Mouse (Mus musculus) MEL (cell line): ENCODE results near the gene Slit2. TPM values are rescaled to one million over a fixed set of nuclear protein-coding genes. Genes with fewer than 3 reads are reported as not detected.

ENCODE experiments used
- DNase-seq: peaks from one replicate; pipeline ENCODE4 v3.0.0; 2011; ENCODE audit warnings: low read depth, low spot score
- H3K27ac ChIP-seq: 2 replicates; pipeline ENCODE4 v1.5.1; 2012; ENCODE audit warnings: low read depth, mild to moderate bottlenecking, control low read depth, low read length, moderate library complexity; ENCODE audit not compliant: control insufficient read depth
- H3K27me3 ChIP-seq, 2 experiments: fragments of 150-350 bp in 1 of 2; sonication (generic) in 1 of 2; 2 replicates each; pipeline ENCODE4 v1.6.1; 2012; ENCODE audit warnings: low read length in 2 of 2, mild to moderate bottlenecking in 2 of 2, improper control_type of control experiment in 1 of 2, moderate library complexity in 1 of 2; ENCODE audit not compliant: insufficient read depth in 2 of 2, control insufficient read depth in 1 of 2
- H3K36me3 ChIP-seq, 2 experiments: 2 replicates each; pipeline ENCODE4 v1.6.1; 2012 to 2014; ENCODE audit warnings: low read length in 2 of 2, improper control_type of control experiment in 1 of 2, inconsistent platforms in 1 of 2, mild to moderate bottlenecking in 1 of 2; ENCODE audit not compliant: insufficient read depth in 2 of 2, control insufficient read depth in 1 of 2
- H3K4me1 ChIP-seq, 2 experiments: fragments of 150-350 bp in 1 of 2; sonication (generic) in 1 of 2; 2 replicates each; pipeline ENCODE4 v1.6.1; 2012; ENCODE audit warnings: low read length in 2 of 2, improper control_type of control experiment in 1 of 2, mild to moderate bottlenecking in 1 of 2; ENCODE audit not compliant: insufficient read depth in 2 of 2, control insufficient read depth in 1 of 2
- H3K4me3 ChIP-seq, 2 experiments: fragments of 150-350 bp in 1 of 2; sonication (generic) in 1 of 2; 2 replicates each; pipeline ENCODE4 v1.5.1; 2012; ENCODE audit warnings: low read depth in 2 of 2, low read length in 2 of 2, mild to moderate bottlenecking in 2 of 2, moderate library complexity in 2 of 2, control low read depth in 1 of 2, improper control_type of control experiment in 1 of 2; ENCODE audit not compliant: control insufficient read depth in 1 of 2, insufficient read depth in 1 of 2
- H3K79me2 ChIP-seq: 2 replicates; pipeline ENCODE4 v1.6.1; 2012; ENCODE audit warnings: mild to moderate bottlenecking, low read length, moderate library complexity; ENCODE audit not compliant: control insufficient read depth, poor library complexity, insufficient read depth
- H3K9ac ChIP-seq: 2 replicates; pipeline ENCODE4 v1.6.1; 2012; ENCODE audit warnings: low read depth, mild to moderate bottlenecking, control low read depth, low read length, moderate library complexity; ENCODE audit not compliant: control insufficient read depth, poor library complexity, severe bottlenecking
- H3K9me3 ChIP-seq: fragments of 150-350 bp; sonication (generic); replicated peaks from 2 replicates; pipeline ENCODE4 v1.6.1; 2012; ENCODE audit warnings: mild to moderate bottlenecking, low read length, improper control_type of control experiment, moderate library complexity; ENCODE audit not compliant: insufficient read depth
- BHLHE40 ChIP-seq: IDR thresholded peaks from 2 replicates; pipeline ENCODE4 v1.6.1; 2012; ENCODE audit warnings: low read depth, mild to moderate bottlenecking, inconsistent platforms, low read length, improper control_type of control experiment, borderline replicate concordance
- GATA1 ChIP-seq: IDR thresholded peaks from 2 replicates; pipeline ENCODE4 v1.6.1; 2011; ENCODE audit warnings: low read depth, low read length, improper control_type of control experiment
- JUND ChIP-seq: IDR thresholded peaks from 2 replicates; pipeline ENCODE4 v1.6.1; 2011; ENCODE audit warnings: low read depth, mild to moderate bottlenecking, improper control_type of control experiment, low read length
- KAT2A ChIP-seq: conservative IDR thresholded peaks from 2 replicates; pipeline ENCODE4 v1.6.1; 2012; ENCODE audit warnings: low read depth, low read length, improper control_type of control experiment, inconsistent platforms
- MAFK ChIP-seq: IDR thresholded peaks from 2 replicates; pipeline ENCODE4 v1.6.1; 2011; ENCODE audit warnings: low read depth, mild to moderate bottlenecking, low read length, improper control_type of control experiment, borderline replicate concordance
- MEF2A ChIP-seq: IDR thresholded peaks from 2 replicates; pipeline ENCODE4 v1.6.1; 2014; ENCODE audit warnings: low read depth, mild to moderate bottlenecking, inconsistent platforms, low read length, improper control_type of control experiment; ENCODE audit not compliant: poor library complexity, insufficient replicate concordance, severe bottlenecking; ENCODE audit errors: extremely low read depth
- MXI1 ChIP-seq: IDR thresholded peaks from 2 replicates; pipeline ENCODE4 v1.6.1; 2011; ENCODE audit warnings: mild to moderate bottlenecking, low read depth, low read length, improper control_type of control experiment
- MYB ChIP-seq: IDR thresholded peaks from 2 replicates; pipeline ENCODE4 v1.6.1; 2011; ENCODE audit warnings: mild to moderate bottlenecking, low read depth, low read length, improper control_type of control experiment
- NELFE ChIP-seq: IDR thresholded peaks from 2 replicates; pipeline ENCODE4 v1.6.1; 2011; ENCODE audit warnings: low read depth, low read length, improper control_type of control experiment
- NRF1 ChIP-seq: IDR thresholded peaks from 2 replicates; pipeline ENCODE4 v1.6.1; 2014; ENCODE audit warnings: low read depth, mild to moderate bottlenecking, inconsistent platforms, low read length, improper control_type of control experiment, moderate library complexity; ENCODE audit not compliant: poor library complexity, insufficient read depth, severe bottlenecking
- POLR2A ChIP-seq, 2 experiments: IDR thresholded peaks; 2 replicates each; pipeline ENCODE4 v1.6.1; 2011 to 2012; ENCODE audit warnings: low read length in 2 of 2, mild to moderate bottlenecking in 2 of 2, control low read depth in 1 of 2, improper control_type of control experiment in 1 of 2, low read depth in 1 of 2, moderate library complexity in 1 of 2; ENCODE audit not compliant: control insufficient read depth in 1 of 2, insufficient read depth in 1 of 2, poor library complexity in 1 of 2
- POLR2AphosphoS5 ChIP-seq: IDR thresholded peaks from 2 replicates; pipeline ENCODE4 v1.6.1; 2012; ENCODE audit warnings: low read depth, borderline replicate concordance, mild to moderate bottlenecking, inconsistent platforms, low read length, moderate library complexity, mixed read lengths
- RAD21 ChIP-seq: IDR thresholded peaks from 2 replicates; pipeline ENCODE4 v1.6.1; 2011; ENCODE audit warnings: mild to moderate bottlenecking, low read depth, low read length, improper control_type of control experiment
- RCOR1 ChIP-seq: IDR thresholded peaks from 2 replicates; pipeline ENCODE4 v1.6.1; 2012; ENCODE audit warnings: low read depth, mild to moderate bottlenecking, inconsistent platforms, low read length, improper control_type of control experiment
- SMC3 ChIP-seq: IDR thresholded peaks from 2 replicates; pipeline ENCODE4 v1.6.1; 2011; ENCODE audit warnings: low read depth, low read length, improper control_type of control experiment
- TAL1 ChIP-seq: IDR thresholded peaks from 2 replicates; pipeline ENCODE4 v1.6.1; 2012; ENCODE audit warnings: mild to moderate bottlenecking, inconsistent platforms, low read length, moderate library complexity, mixed read lengths
- TBP ChIP-seq: IDR thresholded peaks from 2 replicates; pipeline ENCODE4 v1.8.0; 2011; ENCODE audit warnings: low read depth, low read length, improper control_type of control experiment
- USF2 ChIP-seq, 2 experiments: IDR thresholded peaks; 2 replicates each; pipeline ENCODE4 v1.6.1; 2011 to 2012; ENCODE audit warnings: improper control_type of control experiment in 2 of 2, low read length in 2 of 2, borderline replicate concordance in 1 of 2, inconsistent platforms in 1 of 2, low read depth in 1 of 2, mild to moderate bottlenecking in 1 of 2; ENCODE audit not compliant: insufficient read depth in 1 of 2
- ZKSCAN1 ChIP-seq: IDR thresholded peaks from 2 replicates; pipeline ENCODE4 v1.6.1; 2012; ENCODE audit warnings: low read depth, mild to moderate bottlenecking, inconsistent platforms, low read length, improper control_type of control experiment, moderate library complexity
- polyA plus RNA-seq, 2 experiments: library from polyadenylated mRNA; stranded (reverse) in 1 of 2; unstranded in 1 of 2; fragments of >175 nt in 1 of 2; fragments of >200 nt in 1 of 2; gene quantifications; 2 replicates each; pipeline versions ENCODE4 v1.2.1 to v1.2.4; 2012; ENCODE audit warnings: low replicate concordance in 2 of 2, low read depth in 1 of 2; ENCODE audit not compliant: insufficient read length in 2 of 2, insufficient read depth in 1 of 2, missing spikeins in 1 of 2
- total RNA-seq: library from RNA; depleted of rRNA; stranded (reverse); fragments of 300-350 nt; gene quantifications from 2 replicates; pipeline ENCODE4 v1.2.3, GENCODE M21; 2012

The Slit2 gene
- total and polyA plus RNA-seq, 3 experiments, result not detected

- no peaks in the 10 kb centered on the region for H3K4me1 ChIP-seq
- no peak overlapping the region for H3K9ac ChIP-seq
- H3K9me3 ChIP-seq, result no peaks in the 10 kb centered on the region
- no peaks in the 10 kb centered on the region for H3K79me2 ChIP-seq
- H3K27ac ChIP-seq, result no peak overlapping the region
- no peaks in the 10 kb centered on the region for H3K27me3 ChIP-seq
- no peak overlapping the region for H3K4me3 ChIP-seq
- no peak for DNase-seq
- no peaks in the 10 kb centered on the region for H3K36me3 ChIP-seq
- TF ChIP-seq MAFK (no peak), USF2 (IDR thresholded peaks at IDR 0.05; ENCODE audit: borderline replicate concordance in 1 of 2, insufficient read depth in 1 of 2, low read depth in 1 of 2, low read length in 2 of 2) (no peak), MXI1 (no peak), RAD21 (no peak), TBP (no peak), ZKSCAN1 (no peak), MYB (no peak), GATA1 (no peak), BHLHE40 (no peak), KAT2A (no peak), MEF2A (no peak), SMC3 (no peak), POLR2AphosphoS5 (no peak), NRF1 (no peak), RCOR1 (no peak)
Observed at GRCm38 (mm10) chr5:48230430-48231080, 247.6 kb downstream of the Slit2 start.

- Histone ChIP-seq H3K9ac (no peak overlapping the region), H3K4me3 (no peak overlapping the region), H3K27ac (no peak overlapping the region), H3K4me1 (no peaks in the 10 kb centered on the region), H3K36me3 (no peaks in the 10 kb centered on the region), H3K79me2 (no peaks in the 10 kb centered on the region), H3K27me3 (no peaks in the 10 kb centered on the region)
- DNase-seq, result no peak
- no peak for TF ChIP-seq NELFE
- TF ChIP-seq TAL1, result no peak
- no peak for TF ChIP-seq POLR2A (IDR thresholded peaks at IDR 0.05; ENCODE audit: control insufficient read depth in 1 of 2, insufficient read depth in 1 of 2, low read depth in 1 of 2, low read length in 2 of 2, poor library complexity in 1 of 2)
- TF ChIP-seq JUND, result no peak
- TF ChIP-seq, all 39 proteins: peak for 0
- H3K9me3 ChIP-seq, result no peaks in the 10 kb centered on the region
Observed at GRCm38 (mm10) chr5:48234728-48235127, 251.8 kb downstream of the Slit2 start.
